Mouse (Mus musculus): ENCODE data around the gene Arid1b. TPM values are rescaled to one million over a fixed set of nuclear protein-coding genes. Genes with fewer than 3 reads are reported as not detected.

Arid1b gene
- polyA plus RNA-seq, 1 experiment from 2014 or later = 11.2 TPM

GRCm38 (mm10) chr17:5168640-5169039 lies 174.5 kb downstream of the Arid1b start:
- no peak for ATAC-seq (ENCODE audit: insufficient read depth, low FRiP score, low read depth)
- no peak overlapping the region for H3K9ac ChIP-seq
- WGBS = 85% methylated on average over 7 of the region's 7 CpGs
- no peak overlapping the region for H3K4me2 ChIP-seq
- H3K36me3 ChIP-seq = no peaks in the 10 kb centered on the region
- no peaks in the 10 kb centered on the region for H3K9me3 ChIP-seq
- no peak overlapping the region for H3K27ac ChIP-seq
- no peak overlapping the region for H3K4me3 ChIP-seq (replicated peaks)
- H3K4me1 ChIP-seq = peaks cover 14% of the 10 kb centered on the region
- no peaks in the 10 kb centered on the region for H3K27me3 ChIP-seq (replicated peaks)

GRCm38 (mm10) chr17:5170321-5170720 lies 176.2 kb downstream of the Arid1b start:
- H3K4me2 ChIP-seq = no peak overlapping the region
- 93% methylated on average over 12 of the region's 12 CpGs for WGBS

GRCm38 (mm10) chr17:5171467-5171866 lies 177.3 kb downstream of the Arid1b start:
- no peak overlapping the region for H3K9ac ChIP-seq
- no peak overlapping the region for H3K4me2 ChIP-seq
- H3K36me3 ChIP-seq = no peaks in the 10 kb centered on the region
- ATAC-seq (ENCODE audit: insufficient read depth, low FRiP score, low read depth) = no peak
- H3K27me3 ChIP-seq (replicated peaks) = no peaks in the 10 kb centered on the region
- H3K27ac ChIP-seq = no peak overlapping the region
- H3K4me1 ChIP-seq = peaks cover 32% of the 10 kb centered on the region
- WGBS = 81% methylated on average over 5 of the region's 5 CpGs
- H3K9me3 ChIP-seq = no peaks in the 10 kb centered on the region
- H3K4me3 ChIP-seq (replicated peaks) = no peak overlapping the region

More at GRCm38 (mm10) chr17:5170321-5170720, 176.2 kb downstream of the Arid1b start:
- H3K27me3 ChIP-seq (replicated peaks) = no peaks in the 10 kb centered on the region
- no peaks in the 10 kb centered on the region for H3K36me3 ChIP-seq
- no peak overlapping the region for H3K4me3 ChIP-seq (replicated peaks)
- peaks cover 23% of the 10 kb centered on the region for H3K4me1 ChIP-seq
- H3K9me3 ChIP-seq = no peaks in the 10 kb centered on the region
- no peak for ATAC-seq (ENCODE audit: insufficient read depth, low FRiP score, low read depth)
- no peak overlapping the region for H3K27ac ChIP-seq
- H3K9ac ChIP-seq = no peak overlapping the region

- ATAC-seq (ENCODE audit: insufficient read depth, low FRiP score, low read depth) = no peak
- Histone ChIP-seq H3K4me2 (no peak overlapping the region), H3K27ac (no peak overlapping the region), H3K9me3 (no peaks in the 10 kb centered on the region), H3K36me3 (no peaks in the 10 kb centered on the region), H3K27me3 (replicated peaks) (no peaks in the 10 kb centered on the region), H3K4me1 (peaks cover 46% of the 10 kb centered on the region), H3K4me3 (replicated peaks) (no peak overlapping the region), H3K9ac (no peak overlapping the region)
- WGBS = 72% methylated on average over 6 of the region's 6 CpGs
Measured at GRCm38 (mm10) chr17:5174426-5175020, 180.4 kb downstream of the Arid1b start.

- no peaks in the 10 kb centered on the region for H3K36me3 ChIP-seq
- H3K4me2 ChIP-seq = no peak overlapping the region
- no peaks in the 10 kb centered on the region for H3K27me3 ChIP-seq (replicated peaks)
- no peaks in the 10 kb centered on the region for H3K9me3 ChIP-seq
- peaks cover 43% of the 10 kb centered on the region for H3K4me1 ChIP-seq
- WGBS = 88% methylated on average over 8 of the region's 8 CpGs
- no peak overlapping the region for H3K4me3 ChIP-seq (replicated peaks)
- no peak for ATAC-seq (ENCODE audit: insufficient read depth, low FRiP score, low read depth)
- no peak overlapping the region for H3K27ac ChIP-seq
- no peak overlapping the region for H3K9ac ChIP-seq
Measured at GRCm38 (mm10) chr17:5175535-5175934, 181.4 kb downstream of the Arid1b start.

GRCm38 (mm10) chr17:5176315-5176714 lies 182.2 kb downstream of the Arid1b start:
- no peak overlapping the region for H3K9ac ChIP-seq
- WGBS = 71% methylated on average over 2 of the region's 2 CpGs
- H3K4me1 ChIP-seq = peaks cover 50% of the 10 kb centered on the region
- no peak for ATAC-seq (ENCODE audit: insufficient read depth, low FRiP score, low read depth)
- H3K27ac ChIP-seq = no peak overlapping the region
- no peak overlapping the region for H3K4me3 ChIP-seq (replicated peaks)
- no peaks in the 10 kb centered on the region for H3K27me3 ChIP-seq (replicated peaks)
- H3K9me3 ChIP-seq = no peaks in the 10 kb centered on the region
- H3K4me2 ChIP-seq = no peak overlapping the region
- H3K36me3 ChIP-seq = no peaks in the 10 kb centered on the region

- H3K36me3 ChIP-seq = no peaks in the 10 kb centered on the region
- no peaks in the 10 kb centered on the region for H3K9me3 ChIP-seq
- H3K27me3 ChIP-seq (replicated peaks) = no peaks in the 10 kb centered on the region
- H3K9ac ChIP-seq = no peak overlapping the region
- H3K4me3 ChIP-seq (replicated peaks) = no peak overlapping the region
- peaks cover 51% of the 10 kb centered on the region for H3K4me1 ChIP-seq
- no peak for ATAC-seq (ENCODE audit: insufficient read depth, low FRiP score, low read depth)
- no peak overlapping the region for H3K4me2 ChIP-seq
- H3K27ac ChIP-seq = no peak overlapping the region
- WGBS = 80% methylated on average over 10 of the region's 10 CpGs
Measured at GRCm38 (mm10) chr17:5178534-5178933, 184.4 kb downstream of the Arid1b start.

GRCm38 (mm10) chr17:5179004-5179403 lies 184.9 kb downstream of the Arid1b start:
- ATAC-seq (ENCODE audit: insufficient read depth, low FRiP score, low read depth) = no peak
- Histone ChIP-seq H3K4me3 (replicated peaks) (no peak overlapping the region), H3K27ac (no peak overlapping the region), H3K4me2 (no peak overlapping the region), H3K4me1 (peaks cover 48% of the 10 kb centered on the region), H3K9ac (no peak overlapping the region), H3K36me3 (no peaks in the 10 kb centered on the region), H3K9me3 (no peaks in the 10 kb centered on the region), H3K27me3 (replicated peaks) (no peaks in the 10 kb centered on the region)
- 48% methylated on average over 7 of the region's 7 CpGs for WGBS

GRCm38 (mm10) chr17:5179412-5179811 lies 185.3 kb downstream of the Arid1b start:
- WGBS = 58% methylated on average over 5 of the region's 5 CpGs
- Histone ChIP-seq H3K36me3 (no peaks in the 10 kb centered on the region), H3K9ac (no peak overlapping the region), H3K27ac (no peak overlapping the region), H3K9me3 (no peaks in the 10 kb centered on the region), H3K4me1 (peaks cover 44% of the 10 kb centered on the region), H3K4me3 (replicated peaks) (no peak overlapping the region), H3K27me3 (replicated peaks) (no peaks in the 10 kb centered on the region), H3K4me2 (no peak overlapping the region)
- ATAC-seq (ENCODE audit: insufficient read depth, low FRiP score, low read depth) = no peak

- Histone ChIP-seq H3K4me1 (peaks cover 43% of the 10 kb centered on the region), H3K27me3 (replicated peaks) (no peaks in the 10 kb centered on the region), H3K9ac (no peak overlapping the region), H3K4me3 (replicated peaks) (no peak overlapping the region), H3K27ac (no peak overlapping the region), H3K4me2 (no peak overlapping the region), H3K9me3 (no peaks in the 10 kb centered on the region), H3K36me3 (no peaks in the 10 kb centered on the region)
- 81% methylated on average over 4 of the region's 4 CpGs for WGBS
- peak; percentile 84; the same call in 1 of the 2 replicates for ATAC-seq (ENCODE audit: insufficient read depth, low FRiP score, low read depth)
Measured at GRCm38 (mm10) chr17:5179925-5180525, 185.9 kb downstream of the Arid1b start.

- Histone ChIP-seq H3K27me3 (replicated peaks) (no peaks in the 10 kb centered on the region), H3K27ac (no peak overlapping the region), H3K4me3 (replicated peaks) (no peak overlapping the region), H3K4me2 (no peak overlapping the region), H3K9ac (no peak overlapping the region), H3K9me3 (no peaks in the 10 kb centered on the region), H3K4me1 (peaks cover 36% of the 10 kb centered on the region), H3K36me3 (no peaks in the 10 kb centered on the region)
- WGBS = 75% methylated on average over 6 of the region's 6 CpGs
- ATAC-seq (ENCODE audit: insufficient read depth, low FRiP score, low read depth) = no peak
Measured at GRCm38 (mm10) chr17:5180925-5181324, 186.8 kb downstream of the Arid1b start.

- no peak for ATAC-seq (ENCODE audit: insufficient read depth, low FRiP score, low read depth)
- no peaks in the 10 kb centered on the region for H3K27me3 ChIP-seq (replicated peaks)
- 64% methylated on average over 4 of the region's 4 CpGs for whole genome bisulfite sequencing
- peaks cover 31% of the 10 kb centered on the region for H3K4me1 ChIP-seq
- no peak overlapping the region for H3K9ac ChIP-seq
- no peak overlapping the region for H3K4me2 ChIP-seq
- H3K27ac ChIP-seq = peak overlapping the region; percentile 48
- H3K4me3 ChIP-seq (replicated peaks) = no peak overlapping the region
- H3K36me3 ChIP-seq = no peaks in the 10 kb centered on the region
- no peaks in the 10 kb centered on the region for H3K9me3 ChIP-seq
Measured at GRCm38 (mm10) chr17:5182493-5182892, 188.4 kb downstream of the Arid1b start.

All from stomach, embryonic 15.5 days (tissue).